Mouse (Mus musculus): ENCODE data around the gene Stx11.

Stx11 gene

GRCm38 (mm10) chr10:12915826-12916225 lies 48.3 kb downstream of the Stx11 start:
- DNase-seq (ENCODE audit: low read depth, low spot score) = no peak

DNA sequence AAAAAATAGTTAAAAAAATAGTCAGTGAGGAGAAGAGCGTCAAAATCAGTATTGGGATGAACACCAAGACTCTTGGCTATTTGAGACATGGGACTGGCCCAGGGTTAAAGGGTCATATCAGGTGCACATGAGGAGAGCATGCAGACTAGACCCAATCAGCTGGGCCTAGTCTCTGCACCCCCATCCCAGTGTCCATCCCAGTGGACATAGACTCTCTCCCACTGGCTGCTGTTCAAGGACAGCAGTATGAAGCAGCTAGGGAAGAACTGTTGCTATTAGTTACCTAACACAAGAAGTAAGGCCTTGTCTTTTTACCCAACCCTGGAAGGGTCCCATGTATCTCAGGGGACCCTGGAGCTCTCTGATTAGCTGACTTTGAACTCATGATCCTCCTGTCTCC lies 49.9 kb downstream of the Stx11 start:
- no peak for DNase-seq (ENCODE audit: low read depth, low spot score)

- peak; percentile 63 for DNase-seq (ENCODE audit: low read depth, low spot score)
These were observed 52.0 kb downstream of the Stx11 start for GRCm38 (mm10) chr10:12911981-12912530.

DNA sequence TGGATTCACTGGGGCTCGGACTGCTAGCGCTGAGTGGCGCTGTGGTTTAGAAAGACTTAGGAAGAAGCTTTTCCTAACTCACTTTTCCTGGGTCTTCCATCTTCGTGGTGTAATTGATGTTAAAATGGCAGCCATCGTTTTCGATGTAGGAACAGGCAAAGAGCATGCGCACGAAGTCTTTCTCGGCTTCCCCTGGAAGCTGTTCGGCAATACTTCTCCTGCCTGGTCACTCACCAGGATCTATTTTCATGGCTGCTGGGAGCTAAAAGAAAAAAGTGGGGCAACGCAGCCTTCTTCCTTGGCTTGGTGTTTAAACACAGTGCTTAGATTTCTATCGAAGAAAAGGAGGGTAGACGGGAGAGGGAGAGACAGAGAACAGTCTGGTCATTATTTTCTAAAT lies 52.6 kb downstream of the Stx11 start:
- DNase-seq (ENCODE audit: low read depth, low spot score) = peak; percentile 16

GRCm38 (mm10) chr10:12909891-12910290 lies 54.2 kb downstream of the Stx11 start:
- no peak for DNase-seq (ENCODE audit: low read depth, low spot score)

DNA sequence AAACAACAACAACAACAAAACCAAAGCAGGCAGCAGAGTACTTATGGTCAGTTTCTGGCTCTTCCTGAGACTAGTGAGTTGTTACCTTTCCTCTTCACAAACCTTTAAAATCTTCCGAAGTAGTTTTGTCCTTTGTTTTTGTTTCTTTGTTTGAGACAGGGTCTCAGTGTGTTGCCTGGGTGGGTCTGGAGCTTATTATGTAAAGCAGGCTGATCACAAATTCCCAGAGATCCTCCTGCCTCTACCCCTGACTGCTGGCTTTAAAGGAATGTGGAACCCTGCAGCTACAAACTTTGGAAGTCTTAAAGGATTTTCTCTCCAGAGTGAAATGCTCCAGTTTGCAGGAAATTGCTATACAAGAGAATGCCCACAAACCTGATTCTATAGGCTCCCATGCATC lies 54.9 kb downstream of the Stx11 start:
- DNase-seq (ENCODE audit: low read depth, low spot score) = no peak

DNA sequence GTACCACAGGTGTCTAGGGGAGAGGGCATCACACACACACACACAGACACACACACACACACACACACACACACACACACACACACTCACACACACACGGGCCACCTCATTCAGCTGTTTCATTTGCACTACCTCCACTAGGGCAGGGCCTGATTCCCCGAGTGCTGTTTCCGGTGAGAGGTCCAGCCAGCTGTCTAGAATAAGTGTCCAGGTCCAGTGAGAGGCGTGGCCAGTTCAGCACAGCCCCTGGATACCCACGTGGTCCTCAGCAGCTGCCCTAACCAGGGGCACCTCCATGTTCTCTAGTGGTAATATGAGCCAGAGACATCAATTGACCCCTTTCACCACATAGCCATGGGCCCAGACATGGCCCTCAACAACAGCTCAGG lies 60.0 kb downstream of the Stx11 start:
- DNase-seq (ENCODE audit: low read depth, low spot score) = no peak

GRCm38 (mm10) chr10:12903440-12904139 lies 60.5 kb downstream of the Stx11 start:
- DNase-seq (ENCODE audit: low read depth, low spot score) = no peak

- DNase-seq (ENCODE audit: low read depth, low spot score) = no peak
These were observed 64.2 kb downstream of the Stx11 start for GRCm38 (mm10) chr10:12899901-12900300.

GRCm38 (mm10) chr10:12893339-12893738 lies 70.8 kb downstream of the Stx11 start:
- no peak for DNase-seq (ENCODE audit: low read depth, low spot score)

GRCm38 (mm10) chr10:12888373-12888772 lies 75.7 kb downstream of the Stx11 start:
- DNase-seq (ENCODE audit: low read depth, low spot score) = peak; percentile 39

Data from brain, adult 2 months (tissue).